In genomic region chr15:79777749-79778148, GRCm38 (mm10) we compare ENCODE assay signal across 8 mouse cellular contexts. TPM values are rescaled to one million over a fixed set of nuclear protein-coding genes. Genes with fewer than 3 reads are reported as not detected.
DNase-seq lines count a peak whose midpoint lies in the region; ATAC-seq lines count a peak whose summit lies in the region.

Gene Dnal4, minus strand, starts transcription at chr15:79777849.

- intact Hi-C loops in left cerebral cortex, postnatal 10 days (cut with DNase I): no loop called here

- H3K27me3 ChIP-seq in kidney, embryonic 15.5 days: peaks cover 5% of the 10 kb centered on the region; the same call in 1 of the 2 replicates
- H3K27me3 ChIP-seq in heart, embryonic 11.5 days (ENCODE audit: control insufficient read depth, insufficient read depth, low read length): no peaks in the 10 kb centered on the region
- no peaks in the 10 kb centered on the region for H3K27me3 ChIP-seq in stomach, embryonic 15.5 days (replicated peaks)

- H3K4me2 ChIP-seq in kidney, embryonic 15.5 days: no peak within 1 kb of the TSS
- H3K4me2 ChIP-seq in heart, embryonic 11.5 days: no peak within 1 kb of the TSS
- no peak within 1 kb of the TSS for H3K4me2 ChIP-seq in stomach, embryonic 15.5 days

- H3K27ac ChIP-seq in kidney, embryonic 15.5 days: no peak within 1 kb of the TSS
- H3K27ac ChIP-seq in heart, embryonic 11.5 days (ENCODE audit: low read depth, low read length): no peak within 1 kb of the TSS
- H3K27ac ChIP-seq in stomach, embryonic 15.5 days: no peak within 1 kb of the TSS

- H3K4me1 ChIP-seq in kidney, embryonic 15.5 days: peaks cover 19% of the 10 kb centered on the region
- H3K4me1 ChIP-seq in heart, embryonic 11.5 days (ENCODE audit: control insufficient read depth, insufficient read depth, low read length): peaks cover 9% of the 10 kb centered on the region; the same call in 1 of the 2 replicates
- H3K4me1 ChIP-seq in stomach, embryonic 15.5 days: peaks cover 8% of the 10 kb centered on the region; the same call in 1 of the 2 replicates

- H3K9me3 ChIP-seq in kidney, embryonic 15.5 days (replicated peaks): no peaks in the 10 kb centered on the region
- H3K9me3 ChIP-seq in heart, embryonic 11.5 days (replicated peaks; ENCODE audit: control insufficient read depth, low read length): no peaks in the 10 kb centered on the region
- H3K9me3 ChIP-seq in stomach, embryonic 15.5 days: no peaks in the 10 kb centered on the region

- DNase-seq in kidney, postnatal 14 days: no peak
- no peak for DNase-seq in adrenal gland, adult 8-10 months
- DNase-seq in left cerebral cortex, postnatal 10 days (ENCODE audit: extremely low spot score in 1 of 2, low spot score in 2 of 2): no peak
- no peak for DNase-seq in cerebellum, adult 11 months
- DNase-seq in gastrocnemius, adult 18-20 months (ENCODE audit: low spot score): no peak

- no peaks in the 10 kb centered on the region for H3K36me3 ChIP-seq in kidney, embryonic 15.5 days
- H3K36me3 ChIP-seq in heart, embryonic 11.5 days (ENCODE audit: control insufficient read depth, insufficient read depth, low read length): no peaks in the 10 kb centered on the region
- H3K36me3 ChIP-seq in stomach, embryonic 15.5 days: no peaks in the 10 kb centered on the region

- no peak within 1 kb of the TSS for H3K9ac ChIP-seq in kidney, embryonic 15.5 days
- no peak within 1 kb of the TSS for H3K9ac ChIP-seq in heart, embryonic 11.5 days (ENCODE audit: low read depth, low read length)
- no peak within 1 kb of the TSS for H3K9ac ChIP-seq in stomach, embryonic 15.5 days

- no peak within 1 kb of the TSS for H3K4me3 ChIP-seq in kidney, embryonic 15.5 days (replicated peaks)
- no peak within 1 kb of the TSS for H3K4me3 ChIP-seq in heart, embryonic 11.5 days (ENCODE audit: low read depth, low read length)
- no peak within 1 kb of the TSS for H3K4me3 ChIP-seq in stomach, embryonic 15.5 days (replicated peaks)

- ATAC-seq in kidney, embryonic 15.5 days (replicated peaks; ENCODE audit: low FRiP score): no peak
- ATAC-seq in heart, embryonic 11.5 days (replicated peaks; ENCODE audit: insufficient number of reproducible peaks, low FRiP score, low TSS enrichment): no peak
- ATAC-seq in stomach, embryonic 15.5 days (ENCODE audit: insufficient read depth, low FRiP score, low read depth): no peak

RNA-seq across cellular contexts. Expression of gene Dnal4, which starts in this region (rescaled TPM):
- 58.3 and 67.4 TPM in 2 replicates for polyA plus RNA-seq in kidney, embryonic 15.5 days (2015; fragmentation: Nextera tagmentation; extraction: Ambion mirVana)
- total RNA-seq in adrenal gland, adult 8-10 months (2022): 10 to 100 TPM; 22.0 to 27.1 (median 23.5) TPM
- 37.3 TPM in 2 replicates for polyA plus RNA-seq in heart, embryonic 11.5 days (2014; fragmentation: Nextera tagmentation; extraction: Ambion mirVana)
- 10 to 100 TPM; 28.6 to 31.0 TPM for total RNA-seq in left cerebral cortex, postnatal 10 days (2021)
- 44.4 and 50.4 TPM in 2 replicates for polyA plus RNA-seq in stomach, embryonic 15.5 days (2015; fragmentation: Nextera tagmentation; extraction: Ambion mirVana)
- total RNA-seq in gastrocnemius, adult 18-20 months (2021): 1 to 10 TPM; 5.7 to 6.5 TPM
